Mouse (Mus musculus) intestine, embryonic 14.5 days (tissue): ENCODE measurements around the gene Hrh3. TPM values are rescaled to one million over a fixed set of nuclear protein-coding genes. Genes with fewer than 3 reads are reported as not detected.

Source experiments
- ATAC-seq: fragments of 200-750 bp; cut with Nextera tagmentation; replicated peaks from 2 replicates; pipeline ENCODE4 v1.8.0; 2017; ENCODE audit warnings: low read depth, moderate number of reproducible peaks, moderate TSS enrichment, moderate library complexity; ENCODE audit not compliant: low FRiP score, low TSS enrichment
- DNase-seq: peaks from one replicate; pipeline ENCODE4 v3.0.0-alpha.2; 2018; ENCODE audit warnings: low spot score
- H3K27ac ChIP-seq: fragments of 300-500 bp; sonication (generic); 2 replicates; pipeline ENCODE4 v1.5.1; 2014; ENCODE audit warnings: low read depth, mild to moderate bottlenecking, control low read depth
- H3K27me3 ChIP-seq: fragments of 300-500 bp; sonication (generic); replicated peaks from 2 replicates; pipeline ENCODE4 v1.6.1; 2014; ENCODE audit warnings: low read length, control low read depth; ENCODE audit not compliant: control insufficient read depth, insufficient read depth
- H3K36me3 ChIP-seq: fragments of 300-500 bp; sonication (generic); 2 replicates; pipeline ENCODE4 v1.6.1; 2014; ENCODE audit warnings: low read length, control low read depth; ENCODE audit not compliant: control insufficient read depth, insufficient read depth
- H3K4me1 ChIP-seq: fragments of 300-500 bp; sonication (generic); replicated peaks from 2 replicates; pipeline ENCODE4 v1.6.1; 2014; ENCODE audit warnings: low read length, control low read depth, mixed read lengths; ENCODE audit not compliant: control insufficient read depth, insufficient read depth
- H3K4me2 ChIP-seq: fragments of 300-500 bp; sonication (generic); 2 replicates; pipeline ENCODE4 v1.6.1; 2014; ENCODE audit warnings: low read length
- H3K4me3 ChIP-seq: fragments of 300-500 bp; sonication (generic); 2 replicates; pipeline ENCODE4 v1.5.1; 2014; ENCODE audit warnings: low read depth, low read length, control low read depth, mixed read lengths
- H3K9ac ChIP-seq: fragments of 300-500 bp; sonication (generic); 2 replicates; pipeline ENCODE4 v1.6.1; 2014; ENCODE audit warnings: mild to moderate bottlenecking, low read length
- H3K9me3 ChIP-seq: fragments of 300-500 bp; sonication (generic); 2 replicates; pipeline ENCODE4 v1.6.1; 2016; ENCODE audit warnings: low read length, control low read depth; ENCODE audit not compliant: control insufficient read depth
- WGBS: fragments of 180-500 bp; shearing (Covaris S2); extraction: QIAGEN DNeasy Blood & Tissue Kit; methylation state at CpG from one replicate; pipeline ENCODE4 v1.1.7; 2014; 5-methylcytosine and 5-hydroxymethylcytosine counted together
- polyA plus RNA-seq: library from polyadenylated mRNA; unstranded; fragments of >200 nt; fragmentation: Nextera tagmentation; extraction: Ambion mirVana; gene quantifications from 2 replicates; pipeline ENCODE4 v1.2.1, GENCODE M21; 2014

Hrh3 gene
- polyA plus RNA-seq, 1 experiment from 2014 or later, result 0.19 TPM

DNA sequence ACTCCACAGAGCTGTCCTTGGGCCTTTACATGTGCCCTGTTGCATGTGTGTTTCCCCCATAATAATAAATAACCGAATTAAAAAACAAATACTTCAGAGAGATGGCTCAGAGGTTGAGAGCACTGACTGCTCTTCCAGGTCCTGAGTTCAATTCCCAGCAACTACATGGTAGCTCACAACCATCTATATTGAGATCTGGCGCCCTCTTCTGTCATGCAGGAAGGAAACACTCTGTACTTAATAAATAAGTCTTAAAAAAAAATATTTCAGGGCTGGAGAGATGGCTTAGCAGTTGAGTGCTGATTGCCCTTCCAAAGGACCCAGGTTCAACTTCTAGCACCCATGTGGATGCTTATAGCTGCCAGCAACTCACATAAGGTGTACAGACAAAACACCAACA is 19.9 kb upstream of the Hrh3 start:
- H3K9ac ChIP-seq, result no peak overlapping the region
- H3K4me1 ChIP-seq, result peaks cover 11% of the 10 kb centered on the region; the same call in 1 of the 2 replicates
- 89% methylated on average over 2 of the region's 2 CpGs for WGBS
- no peak overlapping the region for H3K27ac ChIP-seq
- 0 out of 2 replicates have a peak, but pooled peaks cover 3% of the 10 kb centered on the region for H3K36me3 ChIP-seq
- H3K4me2 ChIP-seq, result no peak overlapping the region
- H3K27me3 ChIP-seq, result no peaks in the 10 kb centered on the region
- no peaks in the 10 kb centered on the region for H3K9me3 ChIP-seq
- DNase-seq (no peak), ATAC-seq (no peak)
- no peak overlapping the region for H3K4me3 ChIP-seq

DNA sequence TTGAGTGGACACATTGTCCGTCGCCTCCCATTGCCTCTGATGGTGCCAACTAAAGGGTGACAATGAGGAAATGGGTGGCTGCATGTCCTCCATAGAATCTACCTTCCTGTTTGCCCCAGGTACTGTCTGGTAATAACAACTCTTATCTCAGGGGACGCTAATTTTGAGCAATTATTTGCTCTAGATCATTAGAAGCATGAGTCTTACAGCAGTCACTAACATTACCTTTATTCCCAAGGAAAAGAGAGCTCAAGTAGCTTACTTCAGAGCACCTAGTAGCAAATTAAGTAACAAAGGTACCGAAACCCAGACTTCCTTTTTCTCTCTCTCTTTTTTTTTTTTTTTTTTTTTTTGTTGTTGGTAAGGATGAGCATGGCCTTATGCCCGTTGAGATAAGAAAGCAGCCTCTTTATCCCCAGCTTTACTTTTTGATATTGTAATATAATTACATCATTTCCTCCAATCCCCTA is 16.0 kb upstream of the Hrh3 start:
- H3K9ac ChIP-seq, result peak overlapping the region; percentile 85; the same call in 1 of the 2 replicates
- peaks cover 17% of the 10 kb centered on the region for H3K4me1 ChIP-seq
- H3K36me3 ChIP-seq, result 0 out of 2 replicates have a peak, but pooled peaks cover 3% of the 10 kb centered on the region
- ATAC-seq (no peak), DNase-seq (no peak)
- H3K9me3 ChIP-seq, result no peaks in the 10 kb centered on the region
- H3K27me3 ChIP-seq, result no peaks in the 10 kb centered on the region
- H3K4me3 ChIP-seq, result peak overlapping the region; percentile 85
- H3K4me2 ChIP-seq, result peak overlapping the region; percentile 93
- H3K27ac ChIP-seq, result no peak overlapping the region
- whole genome bisulfite sequencing, result 67% methylated on average over 5 of the region's 5 CpGs

DNA sequence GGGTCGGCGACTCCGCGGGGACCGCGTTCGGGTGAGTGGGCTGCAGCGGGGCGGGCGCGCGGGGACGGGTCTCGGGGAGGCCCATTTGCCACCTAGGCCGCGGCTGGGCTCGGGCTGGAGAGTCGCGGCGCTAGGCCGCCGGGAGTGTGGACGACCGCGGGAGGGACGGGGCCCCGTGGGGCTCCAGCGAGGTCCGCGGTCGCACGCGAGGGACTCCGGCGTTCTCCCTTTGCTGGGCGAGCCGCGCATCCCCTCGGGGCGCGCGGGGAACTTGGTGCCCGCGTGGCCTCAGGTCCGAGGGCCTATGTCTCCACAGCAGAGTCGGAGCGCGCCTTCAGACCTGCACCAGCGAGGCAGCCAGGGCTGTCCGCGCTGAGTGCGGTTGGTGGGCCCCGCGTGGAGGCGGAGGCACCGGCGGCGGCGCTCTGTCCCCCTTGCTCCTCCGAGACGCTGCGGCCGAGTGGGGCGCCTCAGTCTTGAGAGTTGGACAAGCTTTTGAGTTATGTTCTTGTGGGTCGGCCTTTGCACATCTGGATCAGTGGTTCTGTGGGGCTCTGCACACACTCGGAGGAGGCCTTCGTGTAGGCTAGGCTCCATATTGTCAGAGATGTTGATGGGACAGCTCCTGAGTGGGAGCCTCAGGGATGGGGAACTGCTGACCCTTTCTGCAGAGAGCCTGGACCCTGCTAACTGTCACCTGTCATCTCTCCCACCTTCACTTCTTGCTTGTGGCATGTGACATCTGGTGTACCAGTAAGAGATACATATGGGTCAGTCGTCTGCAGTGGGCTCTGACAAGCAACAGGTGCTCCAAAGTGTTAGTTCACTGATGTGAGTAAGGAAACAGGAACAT is 15.4 kb upstream of the Hrh3 start:
- Histone ChIP-seq H3K27me3 (no peaks in the 10 kb centered on the region), H3K4me2 (peak overlapping the region; percentile 93), H3K9me3 (no peaks in the 10 kb centered on the region), H3K27ac (peak overlapping the region; percentile 62; the same call in 1 of the 2 replicates), H3K4me3 (peak overlapping the region; percentile 85), H3K9ac (peak overlapping the region; percentile 85), H3K36me3 (0 out of 2 replicates have a peak, but pooled peaks cover 3% of the 10 kb centered on the region), H3K4me1 (peaks cover 17% of the 10 kb centered on the region)
- DNase-seq (peak; percentile 76), ATAC-seq (peak; percentile 40)
- under 1% methylated on average over 65 of the region's 68 CpGs for WGBS

DNA sequence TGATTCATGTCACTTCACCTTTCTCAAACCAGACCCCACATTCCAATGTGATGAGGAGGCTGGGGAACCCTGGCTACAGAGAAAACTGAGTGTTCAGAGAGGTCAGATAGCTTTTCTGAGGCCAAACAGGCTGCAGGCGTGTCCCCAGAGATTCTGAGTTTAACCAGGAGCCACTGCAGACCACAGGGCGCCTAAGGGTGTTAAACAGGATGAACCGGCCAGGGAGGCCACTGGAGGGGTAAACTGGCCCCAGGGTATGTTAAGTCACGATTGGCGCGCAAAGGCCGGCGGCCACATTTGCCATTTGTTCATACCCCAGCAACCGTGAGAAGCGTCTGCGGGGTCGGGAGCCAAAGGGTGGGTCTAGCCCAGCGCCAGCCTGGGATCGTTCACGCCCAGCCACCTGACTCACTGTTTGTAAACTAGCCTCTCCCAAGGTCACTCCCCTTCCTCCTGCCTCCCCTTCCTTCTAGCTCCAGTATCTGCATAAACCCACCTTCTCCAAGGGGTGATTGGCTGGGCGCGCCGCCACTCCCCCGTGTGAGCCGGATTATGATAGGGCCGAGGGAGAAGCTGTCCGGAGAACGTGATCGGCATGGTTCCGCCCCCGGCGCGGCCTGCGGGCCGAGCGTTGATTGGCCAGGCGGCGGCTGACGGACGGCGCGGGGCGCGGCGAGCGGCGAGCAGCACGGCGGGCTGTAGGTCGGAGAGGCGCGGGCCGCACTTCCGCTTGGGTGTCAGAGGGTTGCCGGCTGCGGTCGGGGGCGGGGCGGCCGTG is 14.6 kb upstream of the Hrh3 start, which contains the start of gene Osbpl2:
Gene Osbpl2 (plus strand): TSS at position 646 of the 778 bp plus-strand sequence.
- peak within 1 kb of the TSS; percentile 85 for H3K9ac ChIP-seq
- no peaks in the 10 kb centered on the region for H3K27me3 ChIP-seq
- H3K4me1 ChIP-seq, result peaks cover 17% of the 10 kb centered on the region
- WGBS, result under 1% methylated on average over 55 of the region's 55 CpGs
- peak within 1 kb of the TSS; percentile 93 for H3K4me2 ChIP-seq
- peak; percentile 98 for DNase-seq
- H3K27ac ChIP-seq, result peak within 1 kb of the TSS; percentile 62; the same call in 1 of the 2 replicates
- peak within 1 kb of the TSS; percentile 85 for H3K4me3 ChIP-seq
- no peaks in the 10 kb centered on the region for H3K9me3 ChIP-seq
- 0 out of 2 replicates have a peak, but pooled peaks cover 3% of the 10 kb centered on the region for H3K36me3 ChIP-seq
- peak; percentile 99 for ATAC-seq

DNA sequence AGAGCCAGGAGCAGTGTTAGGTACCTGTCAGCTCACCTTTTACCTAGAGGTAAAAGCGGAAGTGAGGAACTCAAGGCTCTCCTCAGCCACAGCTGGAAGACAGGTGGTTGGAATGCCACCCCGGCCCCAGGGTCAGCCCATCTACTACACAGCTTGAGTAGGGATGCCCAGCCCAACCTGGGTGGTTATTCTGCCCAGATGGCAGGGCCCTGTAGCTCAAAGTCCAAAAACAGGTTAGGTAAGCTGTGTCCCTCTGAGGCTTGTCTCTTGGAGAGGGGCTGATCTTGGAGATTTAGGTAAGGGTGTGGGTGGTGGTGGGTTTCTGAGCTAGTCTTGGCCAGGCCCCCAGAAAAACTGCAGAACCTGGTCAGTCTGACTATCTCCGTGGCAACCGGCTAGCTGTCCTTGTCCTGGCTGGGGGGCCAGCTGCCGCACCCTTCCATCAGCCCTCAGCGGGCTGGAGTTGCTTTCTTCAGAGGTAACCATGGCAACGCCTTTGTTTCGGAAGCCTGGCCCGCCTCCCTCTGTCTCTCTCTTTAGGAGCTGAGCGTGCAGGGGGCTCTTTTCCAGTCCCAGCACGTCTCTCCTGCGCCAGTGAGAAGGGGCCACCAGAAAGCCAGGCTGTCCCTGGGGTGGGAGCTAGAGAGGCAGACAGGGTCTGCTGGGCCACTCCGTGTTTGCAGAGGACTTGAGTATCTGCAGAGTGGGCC is 13.4 kb upstream of the Hrh3 start:
- H3K4me3 ChIP-seq, result no peak overlapping the region
- WGBS, result 8% methylated on average over 13 of the region's 13 CpGs
- ATAC-seq, result no peak
- no peak overlapping the region for H3K27ac ChIP-seq
- peaks cover 17% of the 10 kb centered on the region for H3K4me1 ChIP-seq
- H3K9me3 ChIP-seq, result no peaks in the 10 kb centered on the region
- no peaks in the 10 kb centered on the region for H3K27me3 ChIP-seq
- no peak for DNase-seq
- H3K9ac ChIP-seq, result no peak overlapping the region
- H3K36me3 ChIP-seq, result 0 out of 2 replicates have a peak, but pooled peaks cover 3% of the 10 kb centered on the region
- H3K4me2 ChIP-seq, result peak overlapping the region; percentile 16; the same call in 1 of the 2 replicates

DNA sequence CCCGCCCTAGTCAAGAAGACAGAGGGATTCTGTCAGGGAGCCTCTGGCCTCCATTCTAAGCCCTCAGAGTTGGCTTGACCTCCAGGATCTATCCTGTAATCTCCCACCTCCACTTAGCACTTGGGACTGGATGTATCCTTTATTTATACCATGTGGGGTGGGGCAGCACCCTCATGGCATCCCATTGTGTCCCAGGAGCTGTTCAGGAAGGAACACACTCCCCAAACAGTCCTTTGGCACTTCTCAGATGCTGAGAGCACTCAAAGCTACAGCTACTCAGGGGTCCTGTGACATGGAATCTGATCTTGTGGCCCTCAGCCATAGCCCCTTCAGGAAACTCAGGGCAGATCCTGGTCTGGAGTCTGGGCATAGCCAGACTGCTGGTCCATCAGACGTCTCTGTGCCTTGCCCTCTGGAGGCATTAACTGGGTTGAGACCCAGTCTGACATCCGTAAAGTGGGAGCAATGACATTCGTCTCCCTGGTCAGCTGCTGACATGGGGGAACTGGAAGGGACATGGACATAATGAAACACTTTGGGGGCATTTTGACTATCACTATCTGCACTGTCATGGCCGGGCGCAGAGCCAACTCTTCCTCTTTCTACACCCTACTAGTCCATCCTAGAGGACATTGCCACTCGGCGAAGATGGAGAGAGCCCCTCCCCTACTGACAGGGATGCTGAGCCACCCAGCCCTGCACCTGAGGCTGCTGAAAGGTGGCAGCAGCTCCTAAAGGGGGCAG is 12.6 kb upstream of the Hrh3 start:
- Histone ChIP-seq H3K4me2 (no peak overlapping the region), H3K27ac (no peak overlapping the region), H3K4me1 (peaks cover 17% of the 10 kb centered on the region), H3K4me3 (no peak overlapping the region), H3K9ac (no peak overlapping the region), H3K36me3 (0 out of 2 replicates have a peak, but pooled peaks cover 3% of the 10 kb centered on the region), H3K9me3 (no peaks in the 10 kb centered on the region), H3K27me3 (no peaks in the 10 kb centered on the region)
- 80% methylated on average over 8 of the region's 8 CpGs for WGBS
- DNase-seq, result no peak
- ATAC-seq, result no peak

GRCm38 (mm10) chr2:180116081-180116493 is 11.8 kb upstream of the Hrh3 start:
- H3K9me3 ChIP-seq, result no peaks in the 10 kb centered on the region
- no peak overlapping the region for H3K9ac ChIP-seq
- no peaks in the 10 kb centered on the region for H3K27me3 ChIP-seq
- H3K27ac ChIP-seq, result no peak overlapping the region
- peaks cover 17% of the 10 kb centered on the region for H3K4me1 ChIP-seq
- ATAC-seq (no peak), DNase-seq (no peak)
- H3K36me3 ChIP-seq, result no peaks in the 10 kb centered on the region
- no peak overlapping the region for H3K4me3 ChIP-seq
- WGBS, result 64% methylated on average over 10 of the region's 10 CpGs
- H3K4me2 ChIP-seq, result no peak overlapping the region
